ENCODE assay signal across 14 mouse cellular contexts in the genomic region with DNA sequence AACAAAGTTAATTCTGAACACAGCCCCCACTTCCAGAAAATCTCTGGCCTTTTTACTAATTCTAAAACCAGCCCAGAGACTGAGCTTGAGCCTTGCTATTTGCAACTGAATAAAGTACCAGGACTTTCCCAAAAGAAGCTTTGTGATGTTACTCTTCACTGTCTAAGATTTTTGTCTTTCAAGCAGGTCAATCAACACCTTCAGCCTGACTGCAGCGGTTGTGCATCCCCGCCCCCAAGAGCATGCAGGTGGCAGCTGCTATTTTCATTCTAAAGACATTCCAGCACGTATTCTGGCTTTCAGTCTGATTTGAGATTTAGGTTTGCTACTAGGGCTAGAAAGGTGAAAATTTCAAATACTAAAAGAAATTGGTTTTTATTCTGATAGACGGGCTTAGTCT. TPM values are rescaled to one million over a fixed set of nuclear protein-coding genes. Genes with fewer than 3 reads are reported as not detected.
DNase-seq lines count a peak whose midpoint lies in the region; ATAC-seq and TF ChIP-seq lines count a peak whose summit lies in the region.
"Not testable (repeated sequence)": the region's sequence is repeated elsewhere in the genome, so short reads cannot be mapped to it uniquely, and the experiment has no call there.
"Had no signal": no experiment of that assay in that cellular context is flagged by ENCODE, and none has a peak within 500 bp of the region (broad histone marks: within the 10 kb centered on the region; RNA-seq: fewer than 3 reads in every experiment).

No protein-coding gene starts in this region.

- H3K9ac ChIP-seq in ES-Bruce4 (ENCODE audit: low read depth, poor library complexity, severe bottlenecking); ES-E14 (ENCODE audit: insufficient read depth, low read depth, low read length, poor library complexity, severe bottlenecking); heart, embryonic 12.5 days; heart, embryonic 15.5 days: not testable (repeated sequence)

- peaks cover 34% of the 10 kb centered on the region for H3K9me3 ChIP-seq in ES-Bruce4 (replicated peaks; ENCODE audit: control insufficient read depth, insufficient read depth, low read length, poor library complexity, severe bottlenecking)
- not testable (repeated sequence) for H3K9me3 ChIP-seq in ES-E14 (ENCODE audit: control insufficient read depth, insufficient read depth, low read depth, low read length); heart, embryonic 12.5 days (replicated peaks); heart, embryonic 15.5 days (replicated peaks)

- TF ChIP-seq EP300 in ES-Bruce4 (IDR thresholded peaks at IDR 0.05; ENCODE audit: insufficient read depth, low read depth, low read length), result peak; percentile 85

- H3K36me3 ChIP-seq in ES-Bruce4 (ENCODE audit: control insufficient read depth, insufficient read depth, low read length, poor library complexity, severe bottlenecking); ES-E14 (ENCODE audit: control insufficient read depth, insufficient read depth, low read length, poor library complexity, severe bottlenecking); heart, embryonic 12.5 days; heart, embryonic 15.5 days: not testable (repeated sequence)

- not testable (repeated sequence) for H3K4me1 ChIP-seq in ES-Bruce4 (ENCODE audit: control insufficient read depth, insufficient read depth, low read length); ES-E14 (ENCODE audit: control insufficient read depth in 2 of 2, insufficient read depth in 2 of 2, low read length in 2 of 2, poor library complexity in 1 of 2); heart, embryonic 12.5 days (replicated peaks); heart, embryonic 15.5 days (replicated peaks)

- WGBS in heart, embryonic 12.5 days, result 52% methylated on average over 4 of the region's 4 CpGs
- 55% methylated on average over 4 of the region's 4 CpGs for WGBS in heart, embryonic 15.5 days

- ATAC-seq in heart, embryonic 12.5 days (ENCODE audit: insufficient number of reproducible peaks, low FRiP score); heart, embryonic 15.5 days (replicated peaks; ENCODE audit: insufficient number of reproducible peaks, insufficient read depth, low FRiP score, low read depth): not testable (repeated sequence)

- in situ Hi-C loops in ES-E14 (cut with MboI; ENCODE audit: low sequenced_read_pairs in 2 of 2, unreplicated experiment in 2 of 2), result not testable (repeated sequence)

- H3K27ac ChIP-seq in ES-Bruce4 (ENCODE audit: insufficient read depth, low read length), result peak overlapping the region; percentile 94
- peak overlapping the region; percentile 94; the same call in 1 of the 2 replicates for H3K27ac ChIP-seq in ES-E14 (ENCODE audit: insufficient read depth, low read depth, low read length, poor library complexity, severe bottlenecking)
- peak overlapping the region; percentile 25; the same call in 1 of the 2 replicates for H3K27ac ChIP-seq in heart, embryonic 12.5 days (ENCODE audit: poor library complexity, severe bottlenecking)
- peak overlapping the region; percentile 27 for H3K27ac ChIP-seq in heart, embryonic 15.5 days

- TF ChIP-seq POLR2A in ES-Bruce4 (IDR thresholded peaks at IDR 0.05; ENCODE audit: insufficient read depth, low read length), result not testable (repeated sequence)

- DNase-seq in ES-CJ7 (ENCODE audit: low read depth, low spot score), result peak; percentile 86
- DNase-seq in ES-E14 (ENCODE audit: low read depth, low spot score), result peak; percentile 34
- DNase-seq in R1 (ENCODE audit: low read depth, low spot score), result peak; percentile 89
- DNase-seq in ZHBTc4 (ENCODE audit: low read depth, low spot score), result peak; percentile 81

- not testable (repeated sequence) for TF ChIP-seq CTCF in ES-Bruce4 (IDR thresholded peaks at IDR 0.05; ENCODE audit: low read depth, low read length)

- not testable (repeated sequence) for H3K4me3 ChIP-seq in ES-Bruce4 (ENCODE audit: low read depth, low read length); heart, embryonic 12.5 days; heart, embryonic 15.5 days
- peak overlapping the region in 1 of 2 experiments; percentile 17; a peak in 1 of 4 replicates for H3K4me3 ChIP-seq in ES-E14 (ENCODE audit: insufficient read depth in 1 of 2, low read depth in 1 of 2, low read length in 2 of 2, poor library complexity in 1 of 2, severe bottlenecking in 1 of 2)

- H3K4me2 ChIP-seq in heart, embryonic 12.5 days; heart, embryonic 15.5 days: not testable (repeated sequence)

- not testable (repeated sequence) for H3K27me3 ChIP-seq in ES-Bruce4 (ENCODE audit: control insufficient read depth, insufficient read depth, low read length, poor library complexity, severe bottlenecking); heart, embryonic 12.5 days (replicated peaks); heart, embryonic 15.5 days

RNA-seq across cellular contexts. Expression of a gene that starts 43.5 kb away (rescaled TPM):
- 1.4 and 3.5 TPM in 2 replicates for polyA plus RNA-seq in ES-Bruce4 (2011; ENCODE audit: insufficient read depth, insufficient read length, low read depth, missing spikeins)
- 4.4 and 9.5 TPM in 2 replicates for total RNA-seq in ES-E14 (2012; rRNA removed)
- 0.72 and 0.82 TPM in 2 replicates for polyA plus RNA-seq in heart, embryonic 12.5 days (2016; fragmentation: Nextera tagmentation; extraction: Ambion mirVana)
- 0.59 and 0.96 TPM in 2 replicates for polyA plus RNA-seq in heart, embryonic 15.5 days (2015; fragmentation: Nextera tagmentation; extraction: Ambion mirVana)
- total RNA-seq: CH12.LX, G1E, MEL had no signal
- polyA plus RNA-seq: activated CD4-positive, CD25-positive, alpha-beta regulatory T cell, adult 4 months; C2C12; CD4-positive, CD25-positive, alpha-beta regulatory T cell, adult 4 months; G1E; Patski had no signal

Comparison
In these comparisons a context has a peak if more than half of its experiments do, and no peak if none do; other contexts are left out.
1. H3K27ac ChIP-seq: peak in every context shown above with its lines; median percentile 94 in ES-Bruce4; 94 in ES-E14; 27 in heart, embryonic 15.5 days; 25 in heart, embryonic 12.5 days.
2. DNase-seq: peak in every context shown above with its lines; median percentile 89 in R1; 86 in ES-CJ7; 81 in ZHBTc4; 34 in ES-E14.